Mouse (Mus musculus) frontal cortex, adult 2 months (tissue): ENCODE data around the gene Cgrrf1. TPM values are rescaled to one million over a fixed set of nuclear protein-coding genes. Genes with fewer than 3 reads are reported as not detected.

ENCODE experiments used
- DNase-seq, 2 experiments: peaks; one replicate each; pipeline ENCODE4 v3.0.0; 2022; ENCODE audit warnings: low spot score in 1 of 2; ENCODE audit errors: extremely low spot score in 1 of 2
- polyA plus RNA-seq: library from polyadenylated mRNA; depleted of rRNA; stranded (reverse); fragments of >200 nt; gene quantifications from 2 replicates; pipeline ENCODE4 v1.2.3, GENCODE M21; 2012

Cgrrf1 gene
- polyA plus RNA-seq, 1 experiment, result 33.4 TPM

GRCm38 (mm10) chr14:46821873-46822716, 9.8 kb upstream of the Cgrrf1 start, which contains the start of gene Gmfb:
Gene Gmfb (minus strand): TSS chr14:46822242.
- peak; percentile 93 to 98 for DNase-seq

GRCm38 (mm10) chr14:46823996-46824395, 7.9 kb upstream of the Cgrrf1 start:
- DNase-seq, result no peak

- DNase-seq, result no peak
Observed at GRCm38 (mm10) chr14:46827430-46827829, 4.5 kb upstream of the Cgrrf1 start.

DNA sequence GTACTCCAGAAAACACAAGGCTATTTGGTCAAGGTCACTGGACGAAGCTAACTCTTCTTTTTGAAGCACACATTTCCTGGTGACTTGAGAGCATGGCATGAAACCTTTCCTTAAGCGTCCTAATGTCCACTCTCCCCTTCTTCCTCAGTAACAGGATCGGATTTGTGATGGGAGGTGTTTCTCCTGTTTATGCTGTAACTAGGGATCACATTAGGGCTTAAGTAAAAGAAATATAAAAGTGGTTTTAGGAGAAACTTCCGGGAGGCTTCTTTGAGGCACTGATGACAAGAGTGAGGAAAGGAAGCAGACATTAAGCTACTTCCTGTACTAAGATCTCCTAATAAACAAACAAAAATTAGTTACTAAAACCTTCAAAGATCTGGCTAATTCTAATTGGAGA, 630 bp upstream of the Cgrrf1 start:
- no peak for DNase-seq

DNA sequence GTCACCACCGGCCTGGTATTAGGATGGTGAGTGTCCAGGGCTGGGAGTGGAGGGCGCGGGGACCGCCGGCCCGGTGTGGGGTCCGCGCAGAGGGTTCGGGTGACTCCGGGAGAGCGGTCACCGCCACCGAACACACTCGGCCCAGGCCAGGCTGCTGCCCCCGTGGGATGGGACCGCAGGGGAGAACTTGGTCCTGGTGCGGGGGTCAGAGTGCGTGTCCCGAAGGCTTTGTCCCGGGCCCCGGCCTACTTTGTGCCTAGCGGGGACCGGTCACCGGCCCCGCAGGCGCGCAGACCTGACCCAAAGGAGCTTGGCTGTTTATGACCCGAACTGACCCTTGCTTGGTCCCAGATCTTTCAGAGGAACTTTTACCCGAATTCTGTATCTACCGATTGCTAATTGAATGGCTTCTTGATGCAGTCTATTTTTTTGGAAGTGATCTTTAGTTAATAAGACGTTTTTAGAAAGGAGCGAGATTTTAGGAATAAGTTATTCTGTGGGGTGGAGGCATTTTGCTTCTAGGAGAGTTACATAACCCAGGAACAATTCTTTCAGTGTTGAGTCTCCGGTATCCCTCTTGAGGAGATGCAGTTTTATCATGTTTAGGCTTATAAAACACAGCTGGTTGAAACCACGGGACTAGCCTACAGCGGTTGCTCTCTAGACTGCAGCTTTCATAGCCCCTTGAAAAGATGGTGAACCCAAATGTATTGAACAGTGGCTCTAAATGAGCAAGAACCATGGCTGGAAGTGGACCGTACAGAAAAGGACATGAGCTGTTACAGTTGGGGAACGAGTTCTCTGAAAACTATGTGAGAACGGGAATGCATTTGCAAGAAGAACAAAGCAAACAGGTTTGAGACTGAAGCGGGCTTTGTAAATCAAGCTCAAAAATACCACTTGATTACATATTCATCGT, 688 bp downstream of the Cgrrf1 start:
- DNase-seq, result peak in 1 of 2 experiments; percentile 38

DNA sequence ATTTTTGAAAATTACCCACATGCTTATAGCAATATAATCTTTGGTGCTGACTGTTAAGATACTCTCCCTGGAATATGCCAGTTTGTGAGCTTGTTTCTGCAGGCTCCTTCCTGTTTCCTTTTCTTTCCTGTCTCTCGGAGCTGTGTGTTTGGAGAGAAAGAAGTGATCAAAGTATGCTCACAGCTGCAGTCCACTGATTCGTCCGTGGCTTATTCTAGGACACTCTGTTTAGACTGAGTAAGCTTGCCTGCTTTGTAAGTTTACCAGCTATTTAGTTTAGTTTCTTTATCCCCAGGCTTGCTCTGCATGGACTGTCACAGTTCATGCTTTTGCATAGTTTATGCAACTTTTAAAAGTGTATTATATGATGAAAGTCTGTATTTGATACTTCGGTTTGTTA, 7.4 kb downstream of the Cgrrf1 start:
- DNase-seq, result no peak

DNA sequence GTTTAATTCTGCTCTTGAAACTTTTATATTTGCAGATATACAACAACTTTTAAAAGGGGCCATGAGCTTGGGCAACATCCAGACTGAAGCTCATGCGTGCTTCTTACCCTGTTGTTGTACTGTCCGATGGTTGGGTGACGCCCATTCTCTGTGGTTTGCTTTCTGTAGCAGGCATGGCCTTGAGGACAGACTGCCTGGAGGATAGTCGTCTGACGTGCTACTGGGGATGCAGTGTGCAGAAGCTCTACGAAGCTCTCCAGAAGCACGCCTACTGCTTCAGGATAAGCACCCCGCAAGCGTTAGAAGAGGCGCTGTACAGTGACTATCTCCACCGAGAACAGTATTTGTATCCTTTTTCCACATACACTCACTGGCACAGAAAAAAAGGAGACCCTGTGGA, 13.8 kb downstream of the Cgrrf1 start:
- DNase-seq, result no peak

DNA sequence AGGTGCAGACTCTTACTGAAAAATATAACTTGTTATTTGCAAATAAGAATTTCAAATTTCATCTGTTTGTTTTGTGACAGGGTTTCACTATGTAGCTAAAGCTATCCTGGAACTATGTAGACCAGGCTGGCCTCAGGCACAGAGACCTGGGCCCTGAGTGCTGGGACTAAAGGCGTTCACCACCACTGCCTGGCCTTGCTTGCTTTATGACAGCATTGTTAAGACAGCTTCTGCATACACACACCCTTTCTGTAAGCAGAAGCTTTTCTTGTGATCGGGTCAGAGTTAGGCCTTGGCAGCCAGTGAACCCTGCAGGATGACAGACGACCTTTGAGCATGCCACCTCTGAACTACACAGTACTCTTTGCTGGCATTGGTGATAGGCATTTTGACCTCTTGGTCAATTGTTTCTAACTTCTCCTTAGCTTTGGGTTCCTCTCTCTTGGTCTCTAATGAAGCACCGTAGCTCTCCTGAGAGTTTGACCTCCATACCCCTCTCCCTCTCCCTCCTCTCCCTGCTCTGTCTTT, 16.2 kb downstream of the Cgrrf1 start:
- DNase-seq, result no peak

DNA sequence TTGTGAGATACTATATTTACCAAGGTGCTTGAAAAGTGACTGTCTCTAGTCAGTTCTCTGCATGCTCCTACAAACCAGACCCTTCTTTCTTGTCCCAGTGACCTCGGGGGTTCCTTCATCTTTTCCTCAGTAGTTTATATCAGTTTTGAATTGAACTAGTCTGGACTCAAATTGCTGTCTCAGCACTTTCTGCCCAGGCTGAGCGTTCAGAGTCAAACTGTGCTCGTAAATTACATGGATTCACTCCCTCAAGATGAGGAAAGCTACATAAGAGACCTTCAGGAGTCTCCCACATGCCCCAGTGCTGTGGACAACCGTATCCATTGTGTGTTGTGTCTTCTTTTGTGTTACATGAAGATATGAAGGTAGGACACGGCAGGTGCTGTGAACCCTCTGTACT, 16.8 kb downstream of the Cgrrf1 start:
- DNase-seq, result no peak

- DNase-seq, result no peak
Observed at GRCm38 (mm10) chr14:46849769-46850168, 17.8 kb downstream of the Cgrrf1 start.

DNA sequence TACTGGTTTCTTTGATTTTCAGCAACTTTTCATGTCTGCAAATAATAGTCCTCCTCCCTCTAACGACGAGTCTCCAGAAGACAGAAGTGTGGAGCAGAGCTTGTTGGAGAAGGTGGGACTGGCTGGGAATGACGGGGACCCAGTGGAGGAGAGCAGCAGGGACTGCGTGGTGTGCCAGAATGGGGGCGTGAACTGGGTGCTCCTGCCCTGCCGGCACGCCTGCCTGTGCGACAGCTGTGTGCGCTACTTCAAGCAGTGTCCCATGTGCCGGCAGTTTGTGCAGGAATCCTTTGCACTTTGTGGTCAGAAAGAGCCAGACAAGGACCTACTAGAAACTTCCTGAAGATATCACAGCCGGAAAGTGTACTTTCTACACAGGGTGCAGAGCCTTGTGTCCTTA, 21.8 kb downstream of the Cgrrf1 start:
- DNase-seq, result no peak

- DNase-seq, result no peak
Observed at GRCm38 (mm10) chr14:46862922-46863321, 31.0 kb downstream of the Cgrrf1 start.

GRCm38 (mm10) chr14:46880935-46881334, 49.0 kb downstream of the Cgrrf1 start:
- peak in 1 of 2 experiments; percentile 72 for DNase-seq

DNA sequence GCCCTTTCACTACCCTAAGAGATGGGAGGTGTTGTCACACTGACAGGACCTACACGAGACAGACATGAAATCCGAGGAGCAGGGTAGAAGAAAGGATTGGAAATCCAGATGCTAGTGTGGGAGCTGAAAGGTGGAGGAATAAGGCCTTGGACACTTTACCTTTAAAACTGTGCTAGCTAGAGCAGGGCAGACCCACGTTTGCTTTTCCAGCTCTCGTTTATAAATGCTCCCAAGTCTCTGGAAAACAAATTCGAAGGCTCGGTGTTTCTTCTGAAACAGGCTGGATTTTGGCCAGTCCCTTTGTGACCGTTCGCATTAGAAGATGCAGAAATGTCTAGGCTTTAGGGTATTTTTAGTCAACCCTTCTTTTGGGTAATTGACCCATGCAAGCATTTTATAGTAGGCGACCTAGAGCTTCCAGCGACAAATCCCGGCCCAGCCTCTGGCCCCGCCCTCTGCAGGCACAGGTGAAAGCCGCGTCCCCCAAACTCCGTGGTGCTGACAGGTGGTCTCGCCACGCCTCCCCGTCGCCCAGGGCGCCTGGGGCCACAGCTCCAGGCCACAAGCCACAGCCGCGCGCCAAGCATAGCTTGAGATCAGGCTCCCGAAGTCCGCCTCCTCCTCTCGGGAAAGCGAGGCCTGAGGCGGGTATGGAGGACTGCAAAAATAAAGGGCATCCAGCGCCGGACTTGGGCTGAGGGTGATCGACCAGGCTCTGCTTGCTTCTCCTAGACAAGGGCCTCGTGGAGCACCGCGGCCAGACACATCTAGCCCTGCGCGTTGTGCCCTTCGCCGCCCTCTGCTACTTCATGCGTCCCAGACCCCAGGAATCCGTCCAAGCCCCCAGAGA, 49.9 kb downstream of the Cgrrf1 start:
- no peak for DNase-seq

DNA sequence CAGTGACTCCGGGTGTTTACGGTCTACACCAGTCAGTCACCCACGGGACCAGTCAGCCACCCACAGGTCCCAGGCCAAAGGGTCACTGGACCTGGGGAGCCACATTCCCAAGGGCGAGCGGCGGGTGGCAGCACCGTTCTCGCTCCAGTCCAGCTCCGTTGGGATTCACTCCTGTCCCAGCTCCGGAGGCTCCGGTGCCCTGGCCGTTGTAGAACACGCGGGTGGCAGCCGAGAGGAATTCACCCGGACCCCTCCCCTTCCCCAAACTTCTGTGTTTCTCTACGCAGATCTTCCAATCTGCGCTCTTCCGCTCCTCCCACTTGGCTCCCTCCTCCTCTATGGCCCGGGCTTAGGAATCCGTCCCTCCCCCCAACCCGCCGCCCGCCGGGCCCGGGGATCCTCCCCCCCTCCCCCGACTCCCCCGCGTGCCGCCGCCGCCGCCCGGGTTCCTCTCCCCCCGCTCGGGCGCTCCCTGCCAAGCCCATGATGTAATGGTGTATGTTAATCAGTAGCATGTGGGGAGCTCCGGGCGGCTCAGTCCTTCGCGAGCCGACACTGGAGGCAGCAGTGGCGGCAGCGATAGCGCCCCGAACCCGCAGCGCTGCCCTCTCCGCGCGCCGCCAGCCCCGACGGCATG, 50.6 kb downstream of the Cgrrf1 start, which contains the start of gene Samd4:
Gene Samd4, plus strand, starts transcription at position 424 of the 637 bp plus-strand sequence.
- peak; percentile 30 to 70 for DNase-seq

DNA sequence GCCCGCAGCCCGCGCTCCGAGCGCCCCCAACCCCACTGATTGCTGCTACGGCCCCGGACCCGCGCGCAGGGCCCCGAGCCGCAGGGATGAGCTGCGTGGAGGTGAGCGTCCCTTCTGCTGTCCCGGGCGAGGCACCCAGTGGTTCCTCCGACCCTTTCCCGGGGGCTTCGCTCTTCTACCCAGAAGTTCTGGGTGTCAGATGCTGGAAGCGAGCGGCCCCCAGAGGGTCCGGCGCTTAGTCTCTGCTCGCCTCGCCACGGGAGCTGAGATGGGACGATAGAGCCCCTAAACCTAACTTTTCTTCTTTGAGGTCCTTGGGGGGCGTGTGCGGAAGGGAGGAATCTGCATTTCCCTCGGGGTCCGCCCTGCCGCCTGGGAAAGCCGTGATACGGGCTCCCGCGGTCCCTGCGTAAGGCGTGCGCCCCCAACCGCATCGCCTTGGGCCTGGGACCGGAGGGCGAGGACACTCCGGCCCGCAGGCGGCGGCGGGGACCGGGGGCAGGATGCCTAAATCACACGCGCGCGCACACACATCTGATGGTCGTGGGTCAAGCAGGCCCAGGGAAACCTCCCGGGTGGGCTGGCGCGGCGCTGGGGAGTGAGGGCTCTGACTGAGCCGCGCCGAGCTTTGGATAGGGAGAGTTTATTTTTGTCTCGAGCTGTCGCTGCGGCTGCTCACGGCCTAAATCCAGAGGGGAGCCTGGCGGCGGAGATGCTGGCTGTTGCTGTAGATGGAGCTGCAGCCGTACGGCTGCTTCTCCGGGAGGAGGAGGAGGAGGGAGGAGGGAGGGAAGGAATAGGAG, 51.3 kb downstream of the Cgrrf1 start:
- DNase-seq, result peak; percentile 38 to 72

GRCm38 (mm10) chr14:46883871-46884441, 52.0 kb downstream of the Cgrrf1 start:
- peak; percentile 14 to 31 for DNase-seq

- DNase-seq, result peak; percentile 4 to 50
Observed at GRCm38 (mm10) chr14:46884701-46885428, 52.9 kb downstream of the Cgrrf1 start.
